Mouse (Mus musculus): ENCODE results near the gene Wdr11.

Wdr11 gene

DNA sequence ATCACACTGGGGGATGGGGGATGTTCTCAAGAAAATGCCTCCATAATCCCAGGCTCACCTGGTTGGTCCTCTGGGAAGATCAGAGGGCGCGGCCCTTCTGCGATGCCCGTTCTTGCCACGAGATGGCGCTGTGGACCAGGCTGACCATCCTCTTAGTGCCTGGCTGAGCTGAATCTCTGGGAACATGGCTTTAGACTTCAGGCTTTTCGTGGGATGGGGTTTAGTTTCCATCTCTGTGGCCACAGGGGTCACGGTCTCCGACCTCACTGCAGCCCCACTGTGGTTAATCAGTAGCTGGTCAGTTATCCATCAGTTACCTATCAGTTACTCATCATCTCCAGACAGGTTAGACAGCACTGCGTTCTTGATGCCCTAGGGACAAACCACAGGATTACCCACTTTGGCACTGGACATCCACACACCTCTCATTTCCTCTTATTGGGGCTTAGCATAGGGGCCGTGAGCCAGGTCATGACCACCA is 62.2 kb downstream of the Wdr11 start:
- DNase-seq (ENCODE audit: low spot score in 2 of 2) = peak; percentile 81 to 83

DNA sequence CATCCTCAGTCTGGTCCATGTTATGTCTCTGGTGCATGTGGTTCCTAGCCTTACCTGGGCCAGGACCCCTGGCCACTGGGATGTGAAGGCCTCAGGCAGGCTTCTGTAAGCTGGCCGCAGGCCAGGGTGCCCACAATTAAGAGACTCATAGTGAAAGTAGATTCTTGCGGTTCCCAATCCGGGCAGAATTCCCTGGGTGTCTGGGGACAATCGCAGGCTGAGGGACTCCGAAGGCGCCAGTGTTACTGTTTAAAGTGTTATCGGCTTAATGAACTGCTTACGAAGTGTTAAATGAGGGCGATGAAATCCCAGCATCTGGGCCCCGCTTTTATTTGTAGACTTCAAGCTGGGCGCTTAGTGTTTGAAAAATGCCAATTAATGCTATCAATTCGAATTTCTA is 63.3 kb downstream of the Wdr11 start:
- no peak for DNase-seq (ENCODE audit: low spot score in 2 of 2)

DNA sequence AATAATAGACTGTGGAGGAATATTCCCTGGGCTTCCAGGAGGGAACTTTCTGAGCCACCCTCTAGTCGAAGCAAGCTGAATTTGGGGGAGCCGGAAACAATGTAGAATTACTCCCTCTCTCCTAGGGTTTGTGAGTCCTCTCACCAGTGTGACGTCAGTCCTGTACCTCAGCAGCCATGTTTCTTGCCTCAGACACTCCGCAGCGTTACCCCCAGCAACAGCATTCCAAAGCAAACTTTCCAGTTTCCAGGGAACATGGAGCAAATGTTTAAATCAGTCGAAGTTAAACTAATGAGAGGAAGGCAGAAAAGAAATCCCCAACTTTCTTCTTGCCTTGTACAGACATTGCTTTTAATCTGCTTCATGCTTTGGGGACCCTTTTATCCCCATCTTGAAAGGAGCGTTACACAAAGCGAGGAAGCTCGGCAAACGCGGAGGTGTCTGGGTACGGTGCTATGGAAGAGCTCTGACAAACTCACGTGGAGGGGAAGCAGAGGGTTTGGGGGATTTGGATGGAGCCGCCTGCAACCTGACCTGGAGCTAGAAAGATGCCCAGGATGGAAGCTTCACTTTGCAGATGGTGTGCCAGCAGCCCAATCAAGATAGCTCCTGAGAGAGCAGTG is 64.1 kb downstream of the Wdr11 start:
- no peak for DNase-seq (ENCODE audit: low spot score in 2 of 2)

DNA sequence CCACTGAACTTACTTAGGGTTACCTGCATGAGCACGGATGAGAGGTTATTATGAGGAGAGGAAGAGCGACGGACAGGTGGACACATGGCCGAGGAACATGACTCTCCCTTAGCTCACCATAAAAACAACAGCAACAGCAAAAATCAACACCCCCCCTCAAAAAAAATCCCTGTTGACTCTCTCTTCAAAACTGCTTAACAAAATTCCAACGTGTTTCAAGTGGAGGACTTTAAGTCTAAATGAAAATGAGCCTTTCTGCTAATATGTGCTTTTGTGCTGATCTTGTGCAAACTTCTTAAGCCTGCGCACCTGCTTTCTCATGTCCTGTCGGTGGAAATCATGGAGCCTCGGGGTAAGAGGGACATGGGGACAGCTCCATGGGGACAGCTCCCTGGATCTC is 66.2 kb downstream of the Wdr11 start:
- no peak for DNase-seq (ENCODE audit: low spot score in 2 of 2)

DNA sequence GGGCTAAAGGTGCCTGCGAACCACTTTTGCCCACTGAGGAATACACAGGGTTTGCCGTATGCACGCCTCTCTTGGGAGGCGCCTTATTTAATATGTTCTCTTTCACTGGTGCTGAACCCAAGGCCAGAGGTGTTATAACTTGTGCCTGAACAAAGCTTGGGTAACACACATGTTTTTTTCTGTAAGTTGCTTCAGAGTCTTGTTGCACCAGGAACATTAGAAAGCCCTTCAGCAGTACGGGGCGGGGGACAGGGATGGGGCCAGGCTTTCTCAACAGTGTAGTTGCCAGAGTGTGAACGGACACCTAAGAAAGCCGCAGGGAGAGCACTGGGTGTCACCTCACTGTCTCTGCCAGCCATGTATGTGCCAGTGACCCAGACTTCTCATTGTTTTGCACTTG is 68.1 kb downstream of the Wdr11 start:
- DNase-seq (ENCODE audit: low spot score in 2 of 2) = no peak

DNA sequence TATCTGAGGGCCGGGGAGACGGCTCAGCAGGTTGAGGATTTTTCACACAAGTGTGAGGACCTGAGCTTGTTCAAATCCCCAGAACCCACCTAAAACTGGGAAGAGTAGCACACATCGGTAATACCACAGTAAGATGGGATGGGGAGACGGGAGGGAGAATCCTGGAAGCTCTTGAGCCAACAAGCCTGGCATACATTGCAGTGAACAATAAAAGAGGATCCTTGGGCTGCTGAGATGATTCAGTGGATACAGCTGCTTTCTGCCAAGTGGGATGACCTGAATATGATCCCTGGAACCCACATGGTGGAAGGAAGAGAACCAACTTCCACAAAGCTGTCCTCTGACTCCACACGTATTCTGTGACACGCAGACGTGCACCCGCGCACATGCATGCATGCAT is 68.9 kb downstream of the Wdr11 start:
- DNase-seq (ENCODE audit: low spot score in 2 of 2) = no peak

DNA sequence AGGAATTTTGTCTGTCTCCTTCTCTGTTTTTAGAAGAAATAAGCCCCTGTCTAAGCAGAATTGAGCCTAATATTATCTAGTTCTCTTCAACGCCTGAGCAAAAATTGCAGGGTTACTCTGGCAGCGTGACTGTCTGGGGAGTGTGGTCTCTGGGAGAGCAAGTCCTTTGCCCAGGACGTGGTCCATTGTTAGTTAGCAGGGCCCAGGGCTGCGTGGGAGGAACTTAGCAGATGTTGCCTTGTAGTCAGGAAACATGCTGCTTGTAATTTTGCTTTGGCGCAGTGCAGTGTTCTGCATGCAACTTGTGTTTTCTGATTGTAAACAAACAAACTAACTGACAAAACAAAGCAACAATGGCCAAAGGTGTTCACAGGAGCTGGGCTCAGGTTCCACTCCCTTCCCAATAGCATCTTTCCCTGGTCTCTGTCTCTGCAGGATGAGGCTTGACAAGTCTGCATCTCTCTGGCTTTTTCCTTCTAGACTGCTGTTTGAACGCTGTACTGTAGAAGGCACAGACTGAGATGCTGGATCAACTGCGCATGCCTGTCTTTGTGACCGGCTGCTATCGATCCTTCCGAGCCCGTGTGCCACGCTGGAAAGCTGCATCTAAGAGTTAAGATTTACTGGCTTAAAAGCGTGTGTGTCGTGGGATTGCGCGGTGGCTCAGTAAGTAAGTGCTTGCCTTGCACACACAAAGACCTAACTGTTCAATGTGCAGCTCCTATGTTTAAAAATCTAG is 70.6 kb downstream of the Wdr11 start:
- no peak for DNase-seq (ENCODE audit: low spot score in 2 of 2)

DNA sequence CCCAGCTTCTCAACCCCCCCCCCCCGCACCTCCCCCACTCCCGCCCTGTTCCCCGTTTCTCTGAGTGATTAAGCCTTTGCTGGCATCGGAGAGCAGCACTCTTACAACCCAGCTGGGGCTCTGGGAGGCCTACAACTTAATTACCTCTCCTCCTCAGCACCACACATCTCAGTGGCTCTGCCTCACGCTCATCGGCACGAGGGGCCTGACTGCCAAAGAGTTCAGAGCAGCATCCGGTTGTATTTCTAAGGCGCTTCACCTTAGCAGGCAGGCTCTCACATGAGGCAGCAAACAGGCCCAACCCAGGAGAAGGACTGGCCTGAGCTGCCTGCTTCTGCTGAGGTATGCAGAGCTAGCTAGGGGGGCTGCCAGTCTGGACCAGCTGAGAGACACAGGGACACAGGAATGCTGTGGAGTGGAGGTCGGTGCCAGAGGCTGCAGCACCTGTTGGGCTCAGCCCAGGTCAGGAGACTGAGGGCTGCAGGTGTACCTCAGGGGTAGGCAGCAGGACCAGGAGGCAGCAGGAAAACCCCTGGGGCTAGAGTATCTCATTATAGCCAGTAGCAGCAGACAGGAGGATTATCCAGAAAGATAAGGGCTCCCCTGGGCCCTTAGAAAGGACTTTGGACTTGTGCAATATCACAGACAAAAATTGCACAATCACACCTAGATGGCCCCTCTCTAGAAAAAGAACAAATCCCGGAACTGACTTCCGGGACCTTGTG is 72.3 kb downstream of the Wdr11 start:
- DNase-seq (ENCODE audit: low spot score in 2 of 2) = no peak

DNA sequence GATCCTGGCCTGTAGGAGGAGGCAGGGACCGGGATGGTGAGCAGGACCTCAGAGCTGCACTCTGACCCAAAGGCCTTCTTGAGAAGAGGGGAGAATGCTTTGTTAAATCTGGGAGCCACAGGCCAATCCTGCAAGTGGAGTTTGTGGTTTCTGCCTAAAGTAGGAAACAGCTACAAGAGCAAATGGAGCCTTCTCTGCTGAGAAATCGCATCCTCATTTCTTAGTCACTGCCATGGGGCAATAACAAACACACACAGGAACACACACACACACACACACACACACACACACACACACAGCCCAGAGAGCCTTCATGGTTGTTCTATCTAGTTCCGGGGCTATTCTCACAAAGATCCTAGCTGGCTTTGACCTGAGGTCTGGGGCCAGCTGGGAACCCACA is 73.7 kb downstream of the Wdr11 start:
- no peak for DNase-seq (ENCODE audit: low spot score in 2 of 2)

DNA sequence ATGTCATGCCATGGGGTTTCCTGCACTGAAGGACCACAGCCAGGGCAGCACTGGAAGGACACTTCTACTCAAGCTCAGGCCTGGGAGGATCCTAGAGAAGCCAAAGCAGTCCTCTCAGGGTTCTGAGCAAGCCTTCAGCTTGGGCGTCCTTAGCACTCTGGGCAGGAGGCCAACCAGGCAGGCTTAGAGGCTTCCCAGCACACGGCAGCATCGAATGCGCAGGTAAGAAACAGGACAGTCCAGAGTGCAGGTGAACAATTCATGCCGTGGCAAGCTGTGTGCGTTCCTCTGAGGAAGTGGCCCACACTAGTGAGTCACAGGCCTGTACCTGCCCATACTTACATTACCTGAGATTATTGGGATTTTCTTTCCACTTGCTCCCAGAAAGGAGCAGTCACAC is 74.3 kb downstream of the Wdr11 start:
- DNase-seq (ENCODE audit: low spot score in 2 of 2) = no peak

DNA sequence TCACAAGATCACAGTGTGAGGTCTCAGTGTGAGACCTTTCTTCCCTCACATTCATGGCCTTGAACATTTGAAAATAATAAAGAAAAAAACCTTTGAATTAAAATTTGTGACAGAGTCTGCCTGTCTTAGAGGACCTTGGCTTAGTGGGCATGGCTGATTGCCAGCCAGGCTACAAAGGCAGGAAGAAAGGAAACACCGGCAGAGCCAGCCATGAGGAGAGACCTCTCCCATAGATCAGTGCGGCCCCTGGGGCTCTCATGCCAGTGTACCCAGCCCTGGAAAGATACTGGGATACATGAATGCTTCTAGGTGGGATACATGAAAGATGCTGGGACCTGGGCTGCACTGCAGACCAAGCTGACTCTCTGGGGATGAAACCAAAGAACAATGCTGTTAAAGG is 74.9 kb downstream of the Wdr11 start:
- no peak for DNase-seq (ENCODE audit: low spot score in 2 of 2)

DNA sequence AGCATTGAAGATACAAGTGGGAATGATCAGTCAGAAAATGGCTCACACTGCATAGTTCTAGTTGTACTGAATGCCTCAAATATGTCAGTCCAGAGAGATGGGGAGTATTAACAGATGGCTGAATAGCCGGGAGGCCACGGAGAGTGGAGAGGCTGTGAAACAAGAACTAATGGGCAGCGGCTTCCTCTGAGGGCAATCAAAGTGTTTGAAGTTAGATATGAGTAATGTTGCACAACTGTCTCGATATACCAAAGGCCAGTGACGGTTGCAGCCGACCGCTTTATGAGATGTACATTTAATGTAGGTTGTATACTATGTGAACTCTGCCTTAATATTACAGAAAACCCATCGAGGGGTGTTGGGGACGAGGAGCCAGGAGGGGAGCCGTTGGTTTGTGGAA is 78.6 kb downstream of the Wdr11 start:
- no peak for DNase-seq (ENCODE audit: low spot score in 2 of 2)

DNA sequence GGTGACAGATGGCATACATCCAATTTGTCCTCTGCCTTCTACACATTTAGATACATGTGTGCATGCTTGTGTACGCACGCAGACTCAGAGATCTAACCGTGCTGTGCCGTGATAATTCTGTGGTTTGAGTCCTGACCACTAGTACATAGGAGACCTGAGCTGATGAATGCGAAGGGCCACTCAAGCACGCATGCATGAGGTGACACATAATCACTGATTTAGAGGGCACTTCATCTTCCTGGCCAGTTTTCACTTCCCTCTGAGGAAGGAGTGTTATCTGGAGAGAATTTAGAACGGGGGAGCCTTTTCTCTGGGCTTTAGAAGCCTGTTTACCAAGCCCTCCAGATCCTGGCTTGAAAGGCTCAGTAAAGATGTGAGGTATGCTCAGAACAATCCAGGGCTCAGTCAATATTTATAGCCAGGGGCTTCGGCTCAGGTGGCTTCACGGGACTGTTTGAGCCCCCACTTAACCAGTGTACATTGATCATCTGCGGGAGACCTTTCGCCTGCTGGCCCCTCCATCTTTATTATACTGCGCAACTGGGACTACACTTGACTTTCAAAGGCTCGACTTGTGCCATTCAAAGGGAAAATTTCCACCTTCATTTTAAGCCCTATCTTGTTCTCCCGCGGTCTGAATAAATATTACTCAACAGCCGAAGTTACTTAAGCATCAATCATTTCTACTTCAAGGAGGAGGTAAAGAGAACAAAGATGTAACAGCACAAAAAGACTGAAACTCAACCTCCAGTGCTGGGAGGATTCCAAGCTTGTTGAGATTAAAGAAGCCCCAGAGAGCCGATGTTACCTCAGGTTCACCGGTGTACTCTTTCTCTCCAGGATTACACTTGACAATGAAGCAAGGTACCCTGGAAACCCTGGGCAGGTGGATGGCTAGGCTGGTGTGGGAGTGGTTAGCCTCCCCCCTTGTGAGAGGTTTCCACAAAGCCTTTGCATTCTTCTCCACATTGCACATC is 80.3 kb downstream of the Wdr11 start:
- no peak for DNase-seq (ENCODE audit: low spot score in 2 of 2)

DNA sequence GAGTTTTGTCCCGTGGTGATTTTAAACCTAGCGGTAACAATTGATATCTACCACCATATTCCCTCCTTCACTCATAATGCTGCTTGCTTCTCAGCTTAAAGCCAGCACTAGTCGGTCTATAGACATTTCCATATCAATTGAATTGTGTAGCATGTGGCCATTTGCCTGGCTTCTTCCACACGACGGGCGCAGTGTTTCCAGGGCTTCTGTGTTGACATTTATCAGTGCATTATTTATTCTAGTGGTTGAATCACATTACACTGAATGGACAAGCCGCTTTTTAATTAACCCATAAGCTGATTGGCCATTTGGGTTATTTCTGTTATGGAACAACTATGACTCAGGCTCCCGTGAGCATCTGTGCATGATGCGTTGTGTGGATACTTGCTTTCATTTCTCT is 82.1 kb downstream of the Wdr11 start:
- DNase-seq (ENCODE audit: low spot score in 2 of 2) = no peak

DNA sequence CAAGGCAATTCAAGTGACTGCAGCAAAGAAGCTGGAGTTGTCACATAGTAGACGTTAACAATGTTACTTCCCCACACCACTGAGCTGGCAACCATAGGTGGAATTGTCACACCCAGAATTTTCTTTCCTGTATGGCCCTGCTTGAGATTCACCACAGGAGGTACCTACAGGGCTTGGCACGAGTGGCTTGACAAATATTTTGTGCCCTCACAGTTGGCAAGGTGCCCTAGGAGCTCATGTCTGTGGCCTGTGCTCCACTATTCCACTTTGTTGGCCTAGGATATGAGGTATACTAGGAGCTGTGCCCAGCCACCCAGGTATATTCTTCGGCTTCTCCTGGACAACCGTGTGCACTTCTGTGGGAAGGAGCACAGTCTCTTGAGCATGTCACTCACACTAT is 82.9 kb downstream of the Wdr11 start:
- no peak for DNase-seq (ENCODE audit: low spot score in 2 of 2)

DNA sequence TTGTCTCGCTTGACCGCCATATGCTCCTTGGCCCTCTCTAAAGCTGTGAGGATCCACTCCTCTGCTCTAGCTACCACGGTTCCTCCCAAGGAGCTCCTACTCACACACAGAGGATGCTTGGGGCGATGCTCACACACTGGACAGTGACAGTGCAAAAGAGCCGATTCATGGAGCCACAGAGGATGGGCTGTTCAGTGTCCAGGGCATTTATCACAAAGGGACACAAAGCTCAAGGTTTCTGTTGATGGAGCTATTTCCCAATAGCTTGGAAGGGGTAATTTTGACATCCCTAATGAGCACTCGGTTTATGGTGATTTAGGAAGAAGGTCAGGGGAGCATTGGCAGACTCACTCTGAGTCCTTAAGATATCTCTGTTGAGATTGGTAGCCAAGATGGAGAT is 84.2 kb downstream of the Wdr11 start:
- no peak for DNase-seq (ENCODE audit: low spot score in 2 of 2)

DNA sequence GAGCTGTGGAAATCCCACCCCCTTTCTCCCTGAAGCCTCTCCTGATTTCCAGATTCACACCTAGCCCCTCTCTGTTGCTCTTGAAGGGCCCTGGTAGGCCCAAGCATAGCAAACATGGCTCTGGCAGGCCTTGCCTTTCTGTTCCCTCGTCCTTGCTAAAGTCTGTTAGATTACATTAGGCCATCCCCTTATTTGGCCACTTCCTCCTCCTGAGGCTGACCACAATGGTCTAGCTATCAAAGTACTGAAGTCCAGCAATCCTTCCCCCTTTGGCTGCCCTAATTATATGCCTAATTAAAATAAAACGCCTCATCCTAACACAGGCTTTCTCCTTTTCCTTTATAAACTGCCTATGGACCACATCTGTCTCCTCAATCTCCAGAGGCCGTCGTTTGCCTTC is 85.5 kb downstream of the Wdr11 start:
- no peak for DNase-seq (ENCODE audit: low spot score in 2 of 2)

DNA sequence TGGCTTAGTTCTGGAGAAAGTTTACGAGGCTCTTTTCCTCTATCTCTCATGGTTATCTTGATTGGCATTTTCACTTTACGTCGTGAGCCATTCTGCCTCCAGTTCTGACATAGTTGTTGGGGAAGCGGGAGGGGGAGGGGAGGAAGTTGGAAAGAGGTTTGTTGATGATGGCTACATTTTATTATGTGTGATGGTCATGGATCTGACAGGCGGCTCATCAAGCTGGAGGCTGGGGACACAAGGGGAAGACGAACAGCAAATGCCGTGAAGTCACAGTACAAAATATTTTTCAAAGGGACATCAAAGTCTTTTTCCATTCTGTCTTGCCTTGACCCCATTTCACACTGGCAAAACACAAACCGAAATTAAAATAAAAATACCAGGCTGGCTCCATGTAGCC is 86.8 kb downstream of the Wdr11 start:
- no peak for DNase-seq (ENCODE audit: low spot score in 2 of 2)

DNA sequence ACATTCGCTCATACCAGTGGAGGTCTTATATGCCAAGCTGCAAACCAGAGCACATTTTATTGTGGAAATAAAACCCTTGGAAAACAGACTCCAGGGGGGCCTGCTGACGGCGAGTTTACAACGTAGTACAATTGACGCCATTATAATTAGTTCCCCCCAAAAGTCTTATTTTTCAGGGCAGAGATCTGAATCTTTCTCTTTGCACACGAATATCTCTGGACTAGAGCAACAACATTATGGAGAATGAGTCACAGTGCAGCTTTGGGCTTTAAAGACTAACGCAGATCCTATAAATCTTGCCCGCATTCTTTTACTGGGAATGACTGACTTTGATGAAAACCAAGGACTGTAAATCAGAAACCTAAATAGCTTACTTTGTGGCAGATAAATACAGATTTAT is 87.3 kb downstream of the Wdr11 start:
- DNase-seq (ENCODE audit: low spot score in 2 of 2) = no peak

DNA sequence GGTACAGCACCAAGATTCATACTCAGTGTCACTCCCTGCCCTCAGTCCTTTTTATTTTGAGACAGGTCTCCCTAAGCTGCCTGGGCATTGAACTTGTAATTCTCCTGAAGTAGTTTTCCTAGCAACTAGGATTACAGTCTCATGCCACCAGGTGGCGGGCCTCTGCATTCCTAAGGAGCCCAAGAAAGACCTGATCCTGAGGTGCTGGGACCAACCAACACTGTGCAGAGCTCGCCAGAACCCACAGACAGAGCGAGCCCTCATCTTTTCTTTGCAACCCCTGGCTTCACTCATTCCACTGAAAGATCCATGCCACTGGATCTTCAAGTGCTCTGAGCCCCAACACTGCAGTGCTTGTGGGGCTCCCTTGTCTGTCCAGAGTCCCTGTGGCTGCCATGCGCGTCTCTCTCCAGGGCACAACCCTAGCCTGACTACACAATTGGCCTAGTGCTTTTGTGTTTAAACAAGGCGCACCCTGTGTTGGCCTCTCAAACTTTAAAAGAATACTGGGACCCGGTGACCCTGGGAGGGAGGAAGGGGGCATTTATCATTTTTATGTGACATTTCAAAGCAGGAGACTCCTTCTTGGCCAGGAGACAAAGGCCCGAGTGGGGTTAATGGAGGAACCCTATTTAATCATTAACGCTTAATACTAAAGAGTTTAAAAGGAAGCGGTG is 89.0 kb downstream of the Wdr11 start:
- no peak for DNase-seq (ENCODE audit: low spot score in 2 of 2)

DNA sequence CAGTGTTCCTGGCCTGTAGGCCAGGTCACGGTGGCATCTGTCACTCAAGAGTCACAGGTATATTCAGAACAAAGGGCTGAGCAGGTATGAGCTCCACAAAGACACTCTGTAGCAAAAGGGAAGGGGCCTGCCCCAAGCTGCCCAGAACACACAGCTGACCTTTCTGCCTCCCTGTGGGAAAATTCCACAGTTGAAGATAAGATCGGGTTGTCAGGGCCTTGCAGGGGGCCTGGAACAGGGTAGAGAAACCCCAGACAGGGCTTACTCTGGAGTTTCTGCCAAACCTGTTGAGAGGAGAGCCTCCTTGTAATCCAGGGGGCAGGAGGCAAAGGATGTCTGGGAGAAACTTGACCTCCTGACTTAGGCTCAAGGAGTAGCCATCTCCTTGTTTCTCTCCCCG is 90.9 kb downstream of the Wdr11 start:
- DNase-seq (ENCODE audit: low spot score in 2 of 2) = no peak
